Mouse (Mus musculus) adipose tissue, adult 10 weeks (tissue): ENCODE measurements around the gene Mb21d2. TPM values are rescaled to one million over a fixed set of nuclear protein-coding genes. Genes with fewer than 3 reads are reported as not detected.

Experiments used
- polyA plus RNA-seq: library from polyadenylated mRNA; stranded (reverse); fragments of 350-450 nt; fragmentation: Illumina TruSeq; extraction: RNeasy Lipid Tissue Mini Kit (QIAGEN cat#74804); gene quantifications from one replicate; pipeline ENCODE4 v1.2.3, GENCODE M21; 2014; ENCODE audit warnings: low read depth, low replicate concordance

The Mb21d2 gene
- polyA plus RNA-seq = 6.7 TPM

DNA sequence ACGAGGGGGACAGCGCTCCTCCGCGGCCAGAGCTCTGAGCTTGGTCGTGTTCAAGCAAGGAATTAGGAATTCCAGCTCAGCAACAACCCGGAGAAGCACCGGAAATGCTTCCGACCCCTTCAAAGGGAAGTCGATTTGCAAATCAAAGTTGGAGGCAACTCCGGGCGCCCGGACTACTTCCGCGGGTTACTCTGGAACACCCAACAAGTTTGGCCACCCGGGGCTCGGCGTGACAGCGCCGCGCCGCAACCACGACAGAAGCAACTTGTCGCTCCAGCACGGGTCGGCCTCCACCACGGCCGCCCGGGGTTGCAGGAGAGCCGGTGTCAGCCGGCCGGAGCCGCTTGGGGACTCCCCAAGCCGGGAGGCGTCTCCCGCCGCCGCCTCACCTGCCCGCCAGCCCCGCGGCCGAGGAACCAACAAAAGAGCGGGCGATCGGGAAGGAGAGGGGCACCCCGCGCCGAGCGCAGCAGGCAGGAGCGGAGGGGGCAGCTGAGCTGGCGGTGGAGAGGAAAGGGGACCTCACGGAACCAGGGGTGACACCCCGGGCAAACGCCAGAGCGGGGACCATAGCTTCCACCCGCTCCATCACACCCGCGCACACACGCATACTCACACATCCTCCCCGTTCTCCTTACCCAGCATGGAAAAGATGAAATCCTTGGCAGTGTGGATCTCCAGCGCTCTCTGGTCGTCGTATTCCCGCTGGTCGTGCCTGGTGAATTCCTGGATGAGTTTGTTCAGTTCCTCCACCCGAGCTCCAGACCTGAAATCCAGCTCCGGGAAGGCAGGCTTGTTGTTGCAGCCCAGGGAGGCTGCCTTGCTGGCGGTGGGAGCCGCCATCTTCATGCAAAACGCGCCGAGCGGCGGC, at the start of gene Mb21d2:
Mb21d2 (minus strand) TSS at position 859 of the 871 bp plus-strand sequence.

Other genes starting within 250 kb of the Mb21d2 start
- gene Fgf12, start 176.6 kb downstream of the Mb21d2 start, polyA plus RNA-seq = 10.6 TPM